Mouse (Mus musculus) liver, adult 2 months (tissue): ENCODE results near the gene Olfr132.

Experiments
- CTCF ChIP-seq: fragments of 200-500 bp; IDR thresholded peaks from 2 replicates; pipeline ENCODE4 v1.5.1; 2011; ENCODE audit warnings: low read depth, low read length, control low read depth
- POLR2A ChIP-seq: fragments of 200-500 bp; IDR thresholded peaks from 2 replicates; pipeline ENCODE4 v1.6.1; 2011; ENCODE audit warnings: low read length, control low read depth; ENCODE audit not compliant: insufficient read depth; ENCODE audit errors: extremely low read depth

DNA sequence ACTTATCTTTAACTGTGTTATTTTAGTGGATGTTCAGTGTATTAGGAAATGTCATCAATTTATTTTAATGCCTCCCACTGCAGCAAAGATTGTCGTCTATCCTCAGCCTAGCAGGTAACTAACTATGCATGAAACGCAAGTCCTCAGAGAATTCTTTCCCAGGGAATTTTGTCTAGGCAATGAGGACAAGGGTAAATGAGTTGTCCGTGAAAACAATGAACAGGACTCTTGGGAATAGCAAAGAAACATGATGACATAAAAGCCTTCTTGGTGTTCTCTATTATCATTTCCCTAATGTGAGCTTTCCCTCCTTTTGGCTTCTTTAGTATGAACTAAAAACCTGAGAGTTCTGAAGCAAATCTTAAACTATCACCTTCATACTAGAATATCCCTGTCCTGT, 36.8 kb upstream of the Olfr132 start, which contains the start of gene Olfr134:
- no peak for TF ChIP-seq POLR2A
- no peak for TF ChIP-seq CTCF
